Mouse (Mus musculus): Measurements from ENCODE around the gene Hlf. TPM values are rescaled to one million over a fixed set of nuclear protein-coding genes. Genes with fewer than 3 reads are reported as not detected.

The Hlf gene
- total RNA-seq, 2 experiments from 2014 or later: 87.7 to 88.2 TPM

- TF ChIP-seq CTCF (conservative IDR thresholded peaks at IDR 0.05): no peak
- DNase-seq (ENCODE audit: low spot score in 2 of 2): peak in 1 of 2 experiments; percentile 52
- Histone ChIP-seq H3K4me3 (peak overlapping the region; percentile 86), H3K27ac (peak overlapping the region; percentile 81)
Measured at GRCm38 (mm10) chr11:90389174-90389901, 1.4 kb downstream of the Hlf start.

GRCm38 (mm10) chr11:90387501-90388440 lies 2.9 kb downstream of the Hlf start:
- no peak for DNase-seq (ENCODE audit: low spot score in 2 of 2)
- H3K27ac ChIP-seq: peak overlapping the region; percentile 81; the same call in 1 of the 2 replicates
- H3K4me3 ChIP-seq: peak overlapping the region; percentile 86
- TF ChIP-seq CTCF (conservative IDR thresholded peaks at IDR 0.05): no peak

GRCm38 (mm10) chr11:90382005-90382611 lies 8.6 kb downstream of the Hlf start:
- peak overlapping the region; percentile 21; the same call in 1 of the 2 replicates for H3K4me3 ChIP-seq
- peak; percentile 73 to 78 for DNase-seq (ENCODE audit: low spot score in 2 of 2)
- peak overlapping the region; percentile 84 for H3K27ac ChIP-seq
- no peak for TF ChIP-seq CTCF (conservative IDR thresholded peaks at IDR 0.05)

GRCm38 (mm10) chr11:90381113-90381512 lies 9.6 kb downstream of the Hlf start:
- H3K27ac ChIP-seq: peak overlapping the region; percentile 80; the same call in 1 of the 2 replicates
- no peak overlapping the region for H3K4me3 ChIP-seq
- peak; percentile 71 for TF ChIP-seq CTCF (conservative IDR thresholded peaks at IDR 0.05)
- no peak for DNase-seq (ENCODE audit: low spot score in 2 of 2)

GRCm38 (mm10) chr11:90380131-90380685 lies 10.5 kb downstream of the Hlf start:
- TF ChIP-seq CTCF (conservative IDR thresholded peaks at IDR 0.05): no peak
- Histone ChIP-seq H3K4me3 (no peak overlapping the region), H3K27ac (no peak overlapping the region)
- no peak for DNase-seq (ENCODE audit: low spot score in 2 of 2)

GRCm38 (mm10) chr11:90378008-90378407 lies 12.7 kb downstream of the Hlf start:
- H3K27ac ChIP-seq: peak overlapping the region; percentile 5; the same call in 1 of the 2 replicates
- H3K4me3 ChIP-seq: no peak overlapping the region
- no peak for TF ChIP-seq CTCF (conservative IDR thresholded peaks at IDR 0.05)
- DNase-seq (ENCODE audit: low spot score in 2 of 2): no peak

- no peak for TF ChIP-seq CTCF (conservative IDR thresholded peaks at IDR 0.05)
- Histone ChIP-seq H3K27ac (no peak overlapping the region), H3K4me3 (no peak overlapping the region)
- no peak for DNase-seq (ENCODE audit: low spot score in 2 of 2)
Measured at GRCm38 (mm10) chr11:90376436-90376835, 14.3 kb downstream of the Hlf start.

GRCm38 (mm10) chr11:90371470-90372100 lies 19.1 kb downstream of the Hlf start:
- H3K27ac ChIP-seq: peak overlapping the region; percentile 88
- H3K4me3 ChIP-seq: no peak overlapping the region
- no peak for TF ChIP-seq CTCF (conservative IDR thresholded peaks at IDR 0.05)
- no peak for DNase-seq (ENCODE audit: low spot score in 2 of 2)

GRCm38 (mm10) chr11:90370789-90371291 lies 19.9 kb downstream of the Hlf start:
- H3K4me3 ChIP-seq: no peak overlapping the region
- TF ChIP-seq CTCF (conservative IDR thresholded peaks at IDR 0.05): no peak
- DNase-seq (ENCODE audit: low spot score in 2 of 2): no peak
- H3K27ac ChIP-seq: peak overlapping the region; percentile 88

- no peak for TF ChIP-seq CTCF (conservative IDR thresholded peaks at IDR 0.05)
- Histone ChIP-seq H3K27ac (peak overlapping the region; percentile 88), H3K4me3 (no peak overlapping the region)
- DNase-seq (ENCODE audit: low spot score in 2 of 2): no peak
Measured at GRCm38 (mm10) chr11:90370367-90370766, 20.3 kb downstream of the Hlf start.

GRCm38 (mm10) chr11:90369605-90370004 lies 21.1 kb downstream of the Hlf start:
- TF ChIP-seq CTCF (conservative IDR thresholded peaks at IDR 0.05): no peak
- Histone ChIP-seq H3K4me3 (peak overlapping the region; percentile 20; the same call in 1 of the 2 replicates), H3K27ac (peak overlapping the region; percentile 88)
- DNase-seq (ENCODE audit: low spot score in 2 of 2): peak; percentile 92 to 94

- Histone ChIP-seq H3K4me3 (peak overlapping the region; percentile 20; the same call in 1 of the 2 replicates), H3K27ac (peak overlapping the region; percentile 88)
- TF ChIP-seq CTCF (conservative IDR thresholded peaks at IDR 0.05): no peak
- no peak for DNase-seq (ENCODE audit: low spot score in 2 of 2)
Measured at GRCm38 (mm10) chr11:90369115-90369514, 21.6 kb downstream of the Hlf start.
